Mouse (Mus musculus): ENCODE data around the gene Zbtb48. TPM values are rescaled to one million over a fixed set of nuclear protein-coding genes. Genes with fewer than 3 reads are reported as not detected.

Zbtb48 gene
- total and polyA plus RNA-seq, 2 experiments from 2014 or later, result 8.9 to 20.6 TPM

DNA sequence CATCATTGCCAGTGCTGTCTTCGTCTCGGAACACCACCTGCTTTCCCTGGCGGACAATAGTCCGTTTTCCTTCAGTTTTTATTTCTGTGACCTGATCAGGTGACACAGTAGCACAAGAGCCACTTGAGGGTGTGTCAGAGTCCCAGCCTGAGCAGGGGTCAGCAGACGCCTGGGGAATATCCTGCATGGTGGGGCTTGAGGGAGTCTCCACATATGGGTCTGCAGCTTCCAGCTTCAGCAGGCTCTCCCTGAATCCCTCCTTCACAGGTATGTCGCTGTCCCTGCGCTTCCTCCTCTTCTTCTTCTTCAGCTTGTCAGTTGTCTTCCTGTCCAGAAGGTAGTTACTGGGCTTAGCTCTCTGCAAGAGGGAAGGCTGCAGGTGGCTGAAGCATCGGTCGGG is 35.4 kb downstream of the Zbtb48 start:
- Histone ChIP-seq H3K27me3 (ENCODE audit: insufficient read depth, low read length) (no peaks in the 10 kb centered on the region), H3K4me3 (ENCODE audit: low read depth, low read length) (no peak overlapping the region), H3K4me1 (ENCODE audit: insufficient read depth, low read length) (peaks cover 10% of the 10 kb centered on the region; the same call in 1 of the 2 replicates), H3K9ac (replicated peaks; ENCODE audit: low read length, poor library complexity, severe bottlenecking) (no peak overlapping the region), H3K4me2 (ENCODE audit: low read depth, low read length, poor library complexity, severe bottlenecking) (no peak overlapping the region), H3K36me3 (ENCODE audit: insufficient read depth, low read length) (peaks cover 25% of the 10 kb centered on the region), H3K9me3 (ENCODE audit: low read length) (no peaks in the 10 kb centered on the region), H3K27ac (ENCODE audit: low read depth, low read length) (no peak overlapping the region)
- DNase-seq (ENCODE audit: low spot score) (no peak), ATAC-seq (ENCODE audit: low FRiP score) (no peak)
- no peak for TF ChIP-seq CTCF (IDR thresholded peaks at IDR 0.05)
- 95% methylated on average over 9 of the region's 9 CpGs for WGBS

DNA sequence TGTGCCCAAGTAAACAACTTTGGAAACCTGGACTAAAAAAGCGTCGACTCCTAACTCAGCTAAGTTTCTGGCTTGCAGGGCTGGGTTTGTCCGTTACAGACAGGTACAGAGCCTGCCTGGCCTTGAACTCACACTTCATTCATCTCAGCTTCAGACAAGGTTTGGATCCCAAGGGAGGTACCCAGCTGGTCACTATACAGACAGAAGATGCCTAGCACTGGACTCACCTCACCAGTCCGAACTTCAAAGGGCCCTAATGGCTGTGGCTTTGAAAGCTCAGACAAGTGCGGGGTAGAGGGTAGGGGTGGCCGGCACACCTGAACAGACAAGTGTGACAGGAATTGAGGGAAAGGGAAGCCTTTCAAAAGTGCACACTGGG is 38.4 kb downstream of the Zbtb48 start:
- Histone ChIP-seq H3K9me3 (ENCODE audit: low read length) (no peaks in the 10 kb centered on the region), H3K4me2 (ENCODE audit: low read depth, low read length, poor library complexity, severe bottlenecking) (peak overlapping the region; percentile 86), H3K27ac (ENCODE audit: low read depth, low read length) (peak overlapping the region; percentile 88; the same call in 1 of the 2 replicates), H3K4me1 (ENCODE audit: insufficient read depth, low read length) (peaks cover 5% of the 10 kb centered on the region; the same call in 1 of the 2 replicates), H3K9ac (replicated peaks; ENCODE audit: low read length, poor library complexity, severe bottlenecking) (no peak overlapping the region), H3K4me3 (ENCODE audit: low read depth, low read length) (peak overlapping the region; percentile 79), H3K27me3 (ENCODE audit: insufficient read depth, low read length) (no peaks in the 10 kb centered on the region), H3K36me3 (ENCODE audit: insufficient read depth, low read length) (peaks cover 25% of the 10 kb centered on the region)
- no peak for TF ChIP-seq CTCF (IDR thresholded peaks at IDR 0.05)
- 35% methylated on average over 6 of the region's 6 CpGs for WGBS
- DNase-seq (ENCODE audit: low spot score) (no peak), ATAC-seq (ENCODE audit: low FRiP score) (peak; percentile 29; the same call in 1 of the 2 replicates)

DNA sequence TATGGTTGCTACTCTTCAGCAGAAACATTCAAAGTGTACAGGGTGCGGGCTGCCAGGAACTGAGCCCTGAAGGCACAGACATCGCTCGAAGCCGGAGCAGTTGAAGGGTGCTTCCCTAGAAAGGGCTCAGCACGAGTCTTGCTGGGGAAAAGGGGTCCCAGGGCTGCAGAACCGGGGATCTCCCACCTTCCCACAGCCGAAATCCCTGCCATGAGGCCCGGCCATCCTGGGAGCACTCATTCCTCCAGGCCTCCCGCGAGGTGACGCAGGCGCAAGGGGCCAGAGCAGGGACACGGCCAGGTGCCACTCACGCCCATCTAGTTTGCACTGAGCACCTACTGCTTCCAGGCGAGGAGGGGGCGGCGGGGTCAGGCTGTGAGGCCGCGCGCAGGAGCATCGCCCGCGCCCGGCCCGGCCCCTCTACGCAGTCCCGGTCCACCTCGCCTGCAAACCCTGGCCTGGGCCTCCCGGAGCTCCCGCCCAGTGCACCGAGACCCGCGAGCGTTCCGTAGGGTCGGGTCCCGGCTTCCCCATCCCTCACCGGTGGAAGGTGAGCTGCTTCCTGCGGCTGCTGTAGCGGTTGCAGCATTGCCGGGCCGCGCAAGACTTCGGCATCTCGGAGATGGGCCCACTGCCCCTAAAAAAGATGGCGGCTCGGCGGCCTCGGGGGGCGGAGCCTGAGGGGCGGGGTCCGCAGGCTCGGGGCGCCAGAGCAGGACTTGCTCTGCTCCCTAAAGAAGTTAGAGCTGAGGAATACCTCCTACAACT is 38.9 kb downstream of the Zbtb48 start, which contains the start of gene Thap3:
Gene Thap3 (minus strand): TSS at position 656 of the 768 bp plus-strand sequence.
- under 1% methylated on average over 44 of the region's 54 CpGs for WGBS
- Histone ChIP-seq H3K27me3 (ENCODE audit: insufficient read depth, low read length) (no peaks in the 10 kb centered on the region), H3K4me1 (ENCODE audit: insufficient read depth, low read length) (peaks cover 5% of the 10 kb centered on the region; the same call in 1 of the 2 replicates), H3K27ac (ENCODE audit: low read depth, low read length) (peak within 1 kb of the TSS; percentile 88), H3K36me3 (ENCODE audit: insufficient read depth, low read length) (peaks cover 25% of the 10 kb centered on the region), H3K4me2 (ENCODE audit: low read depth, low read length, poor library complexity, severe bottlenecking) (peak within 1 kb of the TSS; percentile 86), H3K9me3 (ENCODE audit: low read length) (no peaks in the 10 kb centered on the region), H3K4me3 (ENCODE audit: low read depth, low read length) (peak within 1 kb of the TSS; percentile 79), H3K9ac (replicated peaks; ENCODE audit: low read length, poor library complexity, severe bottlenecking) (peak within 1 kb of the TSS; percentile 93)
- no peak for TF ChIP-seq CTCF (IDR thresholded peaks at IDR 0.05)
- DNase-seq (ENCODE audit: low spot score), result peak; percentile 70
- ATAC-seq (ENCODE audit: low FRiP score), result peak; percentile 67

DNA sequence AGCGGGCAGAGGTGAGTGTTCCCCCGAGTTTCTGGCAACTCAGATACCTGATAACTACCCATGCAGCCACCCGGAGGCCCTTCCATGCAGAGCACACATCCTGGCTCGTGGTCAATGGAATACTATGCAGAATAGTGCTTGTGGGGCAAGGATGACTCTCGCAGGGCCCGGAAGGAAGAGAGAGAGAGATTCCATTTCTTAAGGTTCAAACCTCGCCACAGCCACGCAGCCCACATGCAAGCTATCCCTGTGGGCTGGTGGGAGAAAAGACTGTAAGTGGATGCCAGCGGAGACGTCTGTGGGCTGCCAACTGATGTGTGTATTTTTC is 39.5 kb downstream of the Zbtb48 start:
- no peak for DNase-seq (ENCODE audit: low spot score)
- peaks cover 5% of the 10 kb centered on the region; the same call in 1 of the 2 replicates for H3K4me1 ChIP-seq (ENCODE audit: insufficient read depth, low read length)
- peak overlapping the region; percentile 86 for H3K4me2 ChIP-seq (ENCODE audit: low read depth, low read length, poor library complexity, severe bottlenecking)
- H3K9ac ChIP-seq (replicated peaks; ENCODE audit: low read length, poor library complexity, severe bottlenecking), result peak overlapping the region; percentile 93
- peak overlapping the region; percentile 79 for H3K4me3 ChIP-seq (ENCODE audit: low read depth, low read length)
- ATAC-seq (ENCODE audit: low FRiP score), result 0 out of 2 replicates have a peak, but pooled peaks have one; percentile 2
- H3K36me3 ChIP-seq (ENCODE audit: insufficient read depth, low read length), result peaks cover 28% of the 10 kb centered on the region
- H3K27me3 ChIP-seq (ENCODE audit: insufficient read depth, low read length), result no peaks in the 10 kb centered on the region
- H3K9me3 ChIP-seq (ENCODE audit: low read length), result no peaks in the 10 kb centered on the region
- 21% methylated on average over 10 of the region's 10 CpGs for WGBS
- H3K27ac ChIP-seq (ENCODE audit: low read depth, low read length), result peak overlapping the region; percentile 88
- TF ChIP-seq CTCF (IDR thresholded peaks at IDR 0.05), result no peak

DNA sequence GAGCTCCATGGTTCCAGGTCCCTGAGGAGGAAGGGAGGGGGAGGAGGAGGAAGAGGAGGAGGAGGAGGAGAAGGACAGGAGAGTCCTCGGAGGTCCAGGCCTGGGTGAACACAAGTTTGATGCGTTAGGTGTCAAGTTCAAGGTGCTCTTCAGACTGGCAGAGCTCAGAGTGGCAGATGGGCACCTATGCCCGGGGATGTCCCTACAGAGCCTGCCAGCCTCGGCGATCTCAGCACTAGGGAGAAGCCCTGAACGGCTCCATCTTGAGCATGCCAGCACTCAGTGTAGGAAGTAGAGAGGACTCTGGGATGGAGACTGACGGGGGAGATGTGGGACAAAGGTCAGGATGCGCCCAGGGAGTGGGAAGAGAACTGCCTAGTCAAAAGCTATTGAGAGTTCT is 40.8 kb downstream of the Zbtb48 start:
- no peaks in the 10 kb centered on the region for H3K27me3 ChIP-seq (ENCODE audit: insufficient read depth, low read length)
- DNase-seq (ENCODE audit: low spot score) (no peak), ATAC-seq (ENCODE audit: low FRiP score) (no peak)
- H3K9ac ChIP-seq (replicated peaks; ENCODE audit: low read length, poor library complexity, severe bottlenecking), result 0 out of 2 replicates have a peak overlapping the region, but pooled peaks have one; percentile 4
- no peak overlapping the region for H3K4me3 ChIP-seq (ENCODE audit: low read depth, low read length)
- H3K27ac ChIP-seq (ENCODE audit: low read depth, low read length), result no peak overlapping the region
- peaks cover 5% of the 10 kb centered on the region; the same call in 1 of the 2 replicates for H3K4me1 ChIP-seq (ENCODE audit: insufficient read depth, low read length)
- no peak overlapping the region for H3K4me2 ChIP-seq (ENCODE audit: low read depth, low read length, poor library complexity, severe bottlenecking)
- H3K36me3 ChIP-seq (ENCODE audit: insufficient read depth, low read length), result peaks cover 19% of the 10 kb centered on the region
- WGBS, result 75% methylated on average over 8 of the region's 8 CpGs
- H3K9me3 ChIP-seq (ENCODE audit: low read length), result no peaks in the 10 kb centered on the region
- no peak for TF ChIP-seq CTCF (IDR thresholded peaks at IDR 0.05)

DNA sequence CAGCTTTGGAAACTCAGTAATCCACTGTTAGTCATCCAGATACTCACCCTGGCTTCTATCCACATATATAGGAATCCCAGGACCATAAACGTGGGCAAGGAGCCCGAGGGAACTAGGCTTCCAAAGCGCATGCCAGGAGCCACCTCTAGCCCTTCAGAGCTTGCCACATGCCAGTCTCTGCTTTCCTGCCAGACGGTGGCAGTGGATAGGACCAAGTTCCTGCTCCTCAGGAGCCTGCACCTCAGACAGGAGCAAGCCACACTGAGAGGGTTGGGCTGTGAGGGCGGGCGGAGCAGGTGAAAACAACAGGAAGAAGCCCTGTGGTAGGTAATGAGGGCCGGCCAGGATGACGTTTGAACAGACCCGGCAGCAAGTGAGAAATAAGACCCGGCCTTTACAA is 41.6 kb downstream of the Zbtb48 start:
- Histone ChIP-seq H3K4me3 (ENCODE audit: low read depth, low read length) (no peak overlapping the region), H3K36me3 (ENCODE audit: insufficient read depth, low read length) (peaks cover 15% of the 10 kb centered on the region), H3K9ac (replicated peaks; ENCODE audit: low read length, poor library complexity, severe bottlenecking) (no peak overlapping the region), H3K27ac (ENCODE audit: low read depth, low read length) (no peak overlapping the region), H3K27me3 (ENCODE audit: insufficient read depth, low read length) (no peaks in the 10 kb centered on the region), H3K4me2 (ENCODE audit: low read depth, low read length, poor library complexity, severe bottlenecking) (no peak overlapping the region), H3K9me3 (ENCODE audit: low read length) (no peaks in the 10 kb centered on the region), H3K4me1 (ENCODE audit: insufficient read depth, low read length) (peaks cover 5% of the 10 kb centered on the region; the same call in 1 of the 2 replicates)
- no peak for ATAC-seq (ENCODE audit: low FRiP score)
- DNase-seq (ENCODE audit: low spot score), result no peak
- no peak for TF ChIP-seq CTCF (IDR thresholded peaks at IDR 0.05)
- WGBS, result 57% methylated on average over 10 of the region's 10 CpGs
